In the genomic region with DNA sequence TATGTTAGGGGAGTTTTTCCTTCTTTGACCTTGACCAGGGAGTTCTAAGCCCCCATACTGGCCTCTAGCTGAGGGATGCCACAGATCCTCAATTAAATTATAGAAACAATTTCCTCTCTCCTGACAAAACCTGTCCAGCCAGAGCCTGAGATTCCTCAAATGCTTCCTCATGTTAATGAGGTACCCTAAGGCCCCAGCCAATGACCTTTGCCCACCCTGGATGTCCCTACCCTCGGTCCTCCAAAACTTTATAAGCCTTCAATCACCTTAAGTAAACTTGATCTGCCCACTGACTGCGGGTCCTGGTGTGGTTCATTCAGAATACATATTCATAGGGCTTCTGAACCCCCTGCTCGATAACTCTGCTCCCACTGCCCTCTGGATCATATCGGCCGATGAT, we compare ENCODE assay signal across 19 mouse cellular contexts.
DNase-seq lines count a peak whose midpoint lies in the region; ATAC-seq lines count a peak whose summit lies in the region.
"Had no signal": no experiment of that assay in that cellular context is flagged by ENCODE, and none has a peak within 500 bp of the region (broad histone marks: within the 10 kb centered on the region; RNA-seq: fewer than 3 reads in every experiment).

No protein-coding gene starts in this region.

- peak; percentile 29 for DNase-seq in kidney, adult 18-20 months
- DNase-seq in kidney, postnatal 4 days: no peak
- peak; percentile 46 to 58 for DNase-seq in kidney, postnatal 25 days
- DNase-seq in spleen, postnatal 14 days (ENCODE audit: low spot score in 2 of 2): no peak
- DNase-seq: adrenal gland, adult 2 months; adrenal gland, postnatal 25 days; cerebellum, adult 18-20 months; cerebellum, adult 9-11 months; forebrain, postnatal 0 days; gastrocnemius, postnatal 14 days; heart, adult 2 months; heart, postnatal 14 days had no signal

- H3K27me3 ChIP-seq in kidney, embryonic 16.5 days (ENCODE audit: insufficient read depth, low read length): no peaks in the 10 kb centered on the region
- H3K27me3 ChIP-seq: CH12.LX; forebrain, embryonic 13.5 days; heart, embryonic 15.5 days had no signal

- peak; percentile 20; the same call in 1 of the 2 replicates for ATAC-seq in kidney, embryonic 16.5 days (ENCODE audit: low FRiP score, low TSS enrichment)
- no peak for ATAC-seq in inflammation-experienced regulatory T-cells, adult 6 months
- ATAC-seq: forebrain, embryonic 13.5 days; forebrain, postnatal 0 days had no signal

- no peak overlapping the region for H3K4me2 ChIP-seq in kidney, embryonic 16.5 days (replicated peaks; ENCODE audit: low read depth, low read length)
- H3K4me2 ChIP-seq: forebrain, embryonic 13.5 days; heart, embryonic 11.5 days; heart, embryonic 15.5 days had no signal

- H3K9ac ChIP-seq in kidney, embryonic 16.5 days (replicated peaks; ENCODE audit: low read length): no peak overlapping the region
- H3K9ac ChIP-seq: forebrain, embryonic 13.5 days; forebrain, postnatal 0 days; heart, embryonic 15.5 days had no signal

- no peak overlapping the region for H3K4me3 ChIP-seq in kidney, embryonic 16.5 days (ENCODE audit: low read length)
- H3K4me3 ChIP-seq: embryonic facial prominence, embryonic 10.5 days; forebrain, embryonic 13.5 days; heart, adult 2 months; heart, embryonic 15.5 days had no signal

- H3K36me3 ChIP-seq in kidney, embryonic 16.5 days (ENCODE audit: insufficient read depth, low read length): no peaks in the 10 kb centered on the region
- H3K36me3 ChIP-seq: embryonic facial prominence, embryonic 10.5 days; heart, embryonic 15.5 days had no signal

- H3K9me3 ChIP-seq in kidney, embryonic 16.5 days (ENCODE audit: low read length): no peaks in the 10 kb centered on the region
- H3K9me3 ChIP-seq: embryonic facial prominence, embryonic 10.5 days; forebrain, embryonic 13.5 days; heart, embryonic 15.5 days had no signal

- no peak overlapping the region for H3K27ac ChIP-seq in kidney, embryonic 16.5 days (ENCODE audit: low read length)
- H3K27ac ChIP-seq: embryonic facial prominence, embryonic 10.5 days; forebrain, embryonic 13.5 days; heart, adult 2 months; heart, embryonic 15.5 days had no signal

- 67% methylated on average over 5 of the region's 5 CpGs for WGBS in kidney, embryonic 16.5 days

- H3K4me1 ChIP-seq in kidney, embryonic 16.5 days (ENCODE audit: insufficient read depth, low read length): 0 out of 2 replicates have a peak, but pooled peaks cover 3% of the 10 kb centered on the region
- H3K4me1 ChIP-seq: forebrain, embryonic 13.5 days; heart, embryonic 15.5 days had no signal

Comparison
In these comparisons a context has a peak if more than half of its experiments do, and no peak if none do; other contexts are left out.
1. DNase-seq: peak in kidney, adult 18-20 months (single experiment) and kidney, postnatal 25 days (2 of 2); none in kidney, postnatal 4 days (0 of 2) and spleen, postnatal 14 days (0 of 2).